Mouse (Mus musculus) brain, embryonic 14.5 days (tissue): ENCODE measurements around the gene Taf8.

Source experiments
- CTCF ChIP-seq: fragments of 200-500 bp; IDR thresholded peaks from 2 replicates; pipeline ENCODE4 v1.5.1; 2012; ENCODE audit warnings: inconsistent platforms, mild to moderate bottlenecking, moderate library complexity, borderline replicate concordance; ENCODE audit not compliant: insufficient read depth, insufficient read length; ENCODE audit errors: extremely low read depth
- POLR2A ChIP-seq: fragments of 200-500 bp; IDR thresholded peaks from 2 replicates; pipeline ENCODE4 v1.6.1; 2012; ENCODE audit warnings: mild to moderate bottlenecking, inconsistent platforms, borderline replicate concordance; ENCODE audit not compliant: poor library complexity, insufficient read depth, insufficient read length, severe bottlenecking; ENCODE audit errors: extremely low read depth

GRCm38 (mm10) chr17:47539128-47539527 lies 37.0 kb upstream of the Taf8 start:
- TF ChIP-seq CTCF (no peak), POLR2A (no peak)
